Mouse (Mus musculus): ENCODE measurements around the gene Marveld3. TPM values are rescaled to one million over a fixed set of nuclear protein-coding genes. Genes with fewer than 3 reads are reported as not detected.

Marveld3 gene
- total RNA-seq, 2 experiments from 2014 or later: not detected

GRCm38 (mm10) chr8:109970323-109970722 is 8.3 kb upstream of the Marveld3 start:
- ATAC-seq (replicated peaks; ENCODE audit: low FRiP score, poor library complexity, severe bottlenecking): peak; percentile 65; the same call in 1 of the 2 replicates

- ATAC-seq (replicated peaks; ENCODE audit: low FRiP score, poor library complexity, severe bottlenecking): no peak
These were observed 6.8 kb upstream of the Marveld3 start for GRCm38 (mm10) chr8:109968837-109969236.

- no peak for ATAC-seq (replicated peaks; ENCODE audit: low FRiP score, poor library complexity, severe bottlenecking)
These were observed 2.1 kb upstream of the Marveld3 start for GRCm38 (mm10) chr8:109964106-109964505.

- no peak for ATAC-seq (replicated peaks; ENCODE audit: low FRiP score, poor library complexity, severe bottlenecking)
These were observed 1.4 kb upstream of the Marveld3 start for GRCm38 (mm10) chr8:109963421-109963820.

- no peak for ATAC-seq (replicated peaks; ENCODE audit: low FRiP score, poor library complexity, severe bottlenecking)
These were observed 893 bp upstream of the Marveld3 start for GRCm38 (mm10) chr8:109962896-109963295.

- ATAC-seq (replicated peaks; ENCODE audit: low FRiP score, poor library complexity, severe bottlenecking): no peak
These were observed 2.9 kb downstream of the Marveld3 start for GRCm38 (mm10) chr8:109959112-109959511.

GRCm38 (mm10) chr8:109958036-109958655 is 3.9 kb downstream of the Marveld3 start:
- no peak for ATAC-seq (replicated peaks; ENCODE audit: low FRiP score, poor library complexity, severe bottlenecking)

GRCm38 (mm10) chr8:109957167-109958028 is 4.6 kb downstream of the Marveld3 start:
- no peak for ATAC-seq (replicated peaks; ENCODE audit: low FRiP score, poor library complexity, severe bottlenecking)

- no peak for ATAC-seq (replicated peaks; ENCODE audit: low FRiP score, poor library complexity, severe bottlenecking)
These were observed 7.5 kb downstream of the Marveld3 start for GRCm38 (mm10) chr8:109954486-109954948.

- no peak for ATAC-seq (replicated peaks; ENCODE audit: low FRiP score, poor library complexity, severe bottlenecking)
These were observed 9.8 kb downstream of the Marveld3 start for GRCm38 (mm10) chr8:109952171-109952570.

GRCm38 (mm10) chr8:109948285-109948564 is 13.8 kb downstream of the Marveld3 start:
- no peak for ATAC-seq (replicated peaks; ENCODE audit: low FRiP score, poor library complexity, severe bottlenecking)

- ATAC-seq (replicated peaks; ENCODE audit: low FRiP score, poor library complexity, severe bottlenecking): 0 out of 2 replicates have a peak, but pooled peaks have one; percentile 26
These were observed 14.3 kb downstream of the Marveld3 start for GRCm38 (mm10) chr8:109947447-109948284.

- ATAC-seq (replicated peaks; ENCODE audit: low FRiP score, poor library complexity, severe bottlenecking): no peak
These were observed 15.7 kb downstream of the Marveld3 start for GRCm38 (mm10) chr8:109946272-109946671.

GRCm38 (mm10) chr8:109945694-109946093 is 16.3 kb downstream of the Marveld3 start:
- ATAC-seq (replicated peaks; ENCODE audit: low FRiP score, poor library complexity, severe bottlenecking): no peak

GRCm38 (mm10) chr8:109945153-109945632 is 16.8 kb downstream of the Marveld3 start:
- no peak for ATAC-seq (replicated peaks; ENCODE audit: low FRiP score, poor library complexity, severe bottlenecking)

- ATAC-seq (replicated peaks; ENCODE audit: low FRiP score, poor library complexity, severe bottlenecking): no peak
These were observed 20.2 kb downstream of the Marveld3 start for GRCm38 (mm10) chr8:109941606-109942360.

GRCm38 (mm10) chr8:109920406-109921390 is 41.3 kb downstream of the Marveld3 start:
- no peak for ATAC-seq (replicated peaks; ENCODE audit: low FRiP score, poor library complexity, severe bottlenecking)

- ATAC-seq (replicated peaks; ENCODE audit: low FRiP score, poor library complexity, severe bottlenecking): peak; percentile 81
These were observed 44.7 kb downstream of the Marveld3 start for GRCm38 (mm10) chr8:109917277-109917676.

Measured in erythroid progenitor cell, adult 5-6 weeks (primary cell).